Mouse (Mus musculus): ENCODE data around the gene Prrg3.

DNA sequence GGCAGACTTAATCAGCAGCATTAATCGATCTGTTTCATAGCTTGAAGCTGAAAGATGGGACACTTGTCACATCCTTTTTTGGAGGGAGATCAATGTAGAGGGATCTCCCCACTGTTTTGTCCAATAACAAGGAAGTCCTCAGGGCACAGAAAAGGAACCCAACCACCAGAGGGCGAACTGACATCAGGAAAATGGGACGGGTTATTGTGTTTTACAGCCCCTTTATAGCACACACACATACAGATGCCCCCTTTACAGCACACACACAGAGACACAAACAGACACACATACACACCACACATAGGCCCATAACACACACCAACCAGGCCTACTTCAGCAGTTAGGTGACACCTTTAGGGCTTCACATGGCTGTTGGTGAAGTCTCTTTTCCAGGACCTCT is 50.4 kb downstream of the Prrg3 start:
- TF ChIP-seq EP300 (IDR thresholded peaks at IDR 0.05; ENCODE audit: insufficient read depth, low read depth, low read length) (no peak), CTCF (IDR thresholded peaks at IDR 0.05) (peak; percentile 64)
